Mouse (Mus musculus) neural tube, embryonic 10.5 days (tissue): ENCODE results near the gene Zgrf1.
A peak's percentile ranks its signal among the peaks of the same experiment; 100 is the strongest.

Experiments used
- DNase-seq: peaks from one replicate; pipeline ENCODE4 v3.0.0-alpha.2; 2017; ENCODE audit warnings: low spot score; ENCODE audit errors: extremely low spot score

The Zgrf1 gene

DNA sequence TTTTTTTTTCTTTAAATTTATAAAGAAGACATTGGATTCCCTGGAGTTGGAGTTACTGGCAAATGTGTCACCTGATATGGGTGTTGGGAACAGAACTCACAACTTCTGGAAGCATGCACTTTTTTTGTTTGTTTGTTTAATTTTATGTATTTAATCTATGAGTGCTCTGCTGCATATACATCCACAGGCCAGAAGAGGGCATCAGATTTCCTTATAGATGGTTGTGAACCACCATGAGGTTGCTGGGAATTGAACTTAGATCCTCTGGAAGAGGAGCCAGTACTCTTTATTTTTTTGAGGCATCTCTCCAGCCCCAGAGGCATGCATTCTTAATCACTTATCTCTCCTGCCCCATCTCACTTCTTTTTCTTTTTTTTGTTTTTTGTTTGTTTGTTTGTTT is 4.9 kb downstream of the Zgrf1 start:
- no peak for DNase-seq

DNA sequence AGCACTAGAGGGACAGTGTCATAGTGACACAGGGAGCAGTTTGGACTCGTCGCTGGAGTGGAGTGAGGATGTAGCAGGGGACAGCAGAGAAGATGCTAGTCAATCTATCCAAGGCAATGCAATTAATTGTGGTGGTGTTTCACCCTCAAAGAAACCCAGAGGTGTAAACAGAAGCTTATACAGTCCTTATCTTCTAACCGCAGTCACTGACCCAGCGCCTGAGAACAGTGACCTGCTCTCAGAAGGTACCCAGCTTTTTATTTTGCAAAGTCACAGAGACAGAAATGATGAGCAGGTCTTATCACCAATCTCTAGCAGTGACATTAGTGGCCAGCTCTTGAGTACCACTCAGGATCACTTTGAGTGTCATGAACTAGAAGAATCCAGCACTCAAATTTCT is 9.7 kb downstream of the Zgrf1 start:
- DNase-seq = no peak

DNA sequence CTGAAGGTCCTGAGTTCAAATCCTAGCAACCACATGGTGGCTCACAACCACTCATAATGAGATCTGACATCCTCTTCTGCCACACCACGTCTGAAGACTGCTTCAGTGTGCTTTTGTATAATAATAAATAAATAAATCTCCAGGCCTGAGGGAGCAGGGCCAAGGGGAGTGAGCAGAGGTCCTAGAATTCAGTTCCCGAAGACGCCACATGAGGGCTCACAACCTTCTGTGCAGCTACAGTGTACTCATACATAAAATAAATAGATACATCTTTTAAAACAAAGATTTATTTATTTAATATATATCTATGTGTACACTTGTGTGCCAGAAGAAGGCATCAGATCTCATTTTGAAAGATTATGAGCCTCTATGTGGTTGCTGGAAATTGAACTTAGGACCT is 11.8 kb downstream of the Zgrf1 start:
- DNase-seq = no peak

DNA sequence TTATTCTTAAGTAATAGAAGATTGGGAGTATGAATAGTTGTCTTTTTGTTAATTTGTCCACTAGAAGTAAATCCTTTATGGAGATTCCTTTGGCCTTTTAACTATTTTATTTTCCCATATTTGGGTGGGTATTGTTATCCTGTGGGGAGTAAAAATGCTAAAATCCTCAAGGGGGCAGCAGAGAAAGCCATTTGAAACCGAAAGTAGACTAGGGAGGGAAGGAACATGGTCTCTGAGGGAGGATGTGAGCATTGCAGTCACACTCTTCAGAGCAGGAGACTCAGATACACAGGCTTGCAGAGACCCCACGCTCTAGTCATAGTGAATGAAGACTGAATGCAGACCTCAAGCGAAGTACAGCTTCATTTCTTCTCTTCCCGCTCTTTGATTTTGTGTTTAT is 19.3 kb downstream of the Zgrf1 start:
- DNase-seq = no peak

DNA sequence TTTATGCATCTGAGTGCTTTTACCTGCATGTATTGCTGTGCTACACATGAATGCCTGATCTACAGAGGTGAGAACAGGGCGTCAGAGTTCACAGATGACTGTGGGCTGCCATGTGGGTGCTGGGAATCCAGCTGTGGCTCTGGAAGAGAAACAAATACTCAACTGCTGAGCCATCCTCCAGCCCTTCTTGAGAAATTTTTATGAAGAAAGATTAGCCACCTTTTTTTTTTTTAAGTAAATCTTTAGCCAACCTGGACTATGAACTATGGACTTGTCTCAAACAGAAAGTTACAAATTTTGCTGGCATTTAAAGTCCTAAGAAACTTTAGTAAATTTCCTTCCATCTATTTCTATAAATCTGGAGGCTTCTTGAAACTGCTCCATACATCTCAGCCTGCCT is 43.8 kb downstream of the Zgrf1 start:
- DNase-seq = no peak

DNA sequence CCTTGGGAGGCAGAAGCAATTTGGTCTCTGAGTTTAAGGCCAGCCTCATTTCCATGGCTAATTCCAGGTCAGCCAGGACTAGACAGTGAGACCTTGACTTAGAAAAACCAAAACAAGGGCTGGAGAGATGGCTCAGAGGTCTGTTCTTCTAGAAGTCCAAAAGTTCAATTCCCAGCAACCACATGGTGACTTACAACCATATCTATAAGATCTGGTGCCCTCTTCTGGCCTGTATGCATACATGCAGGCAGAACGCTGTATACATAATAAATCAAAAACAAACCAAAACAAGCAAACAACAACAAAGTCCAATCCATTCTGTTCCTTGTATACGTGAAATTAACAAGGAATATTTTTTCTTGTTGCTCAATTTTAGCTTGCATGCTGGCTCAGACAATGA is 54.8 kb downstream of the Zgrf1 start:
- no peak for DNase-seq

DNA sequence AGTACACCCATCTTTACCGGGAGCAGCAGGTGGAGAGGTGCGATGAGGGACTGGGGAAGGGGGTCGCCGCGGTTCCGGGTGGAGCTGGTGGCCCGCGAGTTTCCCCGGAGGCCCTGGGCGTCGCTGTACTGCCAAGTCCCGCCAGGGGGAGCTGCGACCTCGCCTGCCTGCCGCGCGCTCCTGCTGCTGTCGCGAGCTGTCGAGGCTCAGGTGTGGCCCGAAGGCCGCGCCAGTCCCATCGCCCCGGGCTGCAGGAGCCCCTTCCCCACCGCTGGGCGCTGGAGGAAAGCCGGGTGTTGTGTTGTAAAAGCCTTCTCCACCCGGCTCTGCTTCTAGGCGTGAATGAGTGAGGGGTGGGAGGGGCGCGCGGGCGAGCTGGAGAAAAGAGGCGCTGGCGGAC is 72.0 kb downstream of the Zgrf1 start:
- DNase-seq = peak; percentile 88

DNA sequence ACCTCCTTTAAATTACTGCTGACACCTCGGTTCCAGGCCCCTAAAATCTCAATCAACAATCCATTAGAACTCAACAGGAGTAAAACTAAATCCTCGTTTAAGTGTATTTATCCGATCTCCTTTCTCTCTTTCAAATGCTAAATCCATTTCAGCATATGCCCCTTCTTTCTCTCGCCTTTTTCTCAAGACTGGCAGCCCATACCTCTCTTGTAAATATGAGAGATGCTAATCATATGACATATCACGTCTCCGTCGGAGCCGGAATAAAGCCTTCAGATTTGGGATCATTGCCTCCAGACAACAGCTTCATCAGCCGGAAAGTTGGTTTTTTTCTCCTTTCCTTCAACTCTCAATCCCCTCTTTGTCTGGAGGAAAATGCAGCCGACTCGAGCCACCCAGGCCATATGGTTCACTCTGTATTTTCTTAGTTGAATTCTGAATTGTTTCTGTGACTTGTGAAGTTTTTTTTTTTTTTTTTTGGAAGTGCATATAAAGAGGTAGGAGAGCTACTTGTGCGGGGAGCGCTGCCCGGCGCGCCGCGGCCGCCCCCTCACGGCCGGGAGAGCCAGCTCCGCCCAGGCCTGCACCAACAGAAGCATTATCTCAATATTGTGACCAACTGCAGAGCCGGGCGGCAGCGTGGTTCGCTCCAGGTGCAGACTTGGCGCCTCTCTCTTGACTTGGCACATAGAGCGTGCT is 72.6 kb downstream of the Zgrf1 start:
- DNase-seq = peak; percentile 68

DNA sequence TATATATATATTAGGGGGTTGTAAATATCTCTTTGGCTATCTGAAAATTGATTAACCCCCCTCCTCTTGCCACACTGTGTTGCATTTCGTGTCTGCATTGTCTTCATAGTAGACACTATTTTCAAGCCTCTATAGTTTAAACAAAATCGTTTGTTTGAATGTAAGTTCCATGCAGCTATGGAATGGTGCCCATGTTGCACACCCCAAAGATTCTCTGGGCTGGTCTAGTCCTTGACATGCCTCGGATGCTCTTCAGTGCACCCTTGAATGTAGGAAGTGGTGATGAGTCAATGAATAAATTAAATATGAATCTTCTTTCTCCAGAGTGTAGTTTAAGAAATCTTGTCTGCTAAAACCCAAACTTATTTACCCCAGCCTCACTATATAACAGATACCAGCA is 73.2 kb downstream of the Zgrf1 start:
- DNase-seq = no peak

DNA sequence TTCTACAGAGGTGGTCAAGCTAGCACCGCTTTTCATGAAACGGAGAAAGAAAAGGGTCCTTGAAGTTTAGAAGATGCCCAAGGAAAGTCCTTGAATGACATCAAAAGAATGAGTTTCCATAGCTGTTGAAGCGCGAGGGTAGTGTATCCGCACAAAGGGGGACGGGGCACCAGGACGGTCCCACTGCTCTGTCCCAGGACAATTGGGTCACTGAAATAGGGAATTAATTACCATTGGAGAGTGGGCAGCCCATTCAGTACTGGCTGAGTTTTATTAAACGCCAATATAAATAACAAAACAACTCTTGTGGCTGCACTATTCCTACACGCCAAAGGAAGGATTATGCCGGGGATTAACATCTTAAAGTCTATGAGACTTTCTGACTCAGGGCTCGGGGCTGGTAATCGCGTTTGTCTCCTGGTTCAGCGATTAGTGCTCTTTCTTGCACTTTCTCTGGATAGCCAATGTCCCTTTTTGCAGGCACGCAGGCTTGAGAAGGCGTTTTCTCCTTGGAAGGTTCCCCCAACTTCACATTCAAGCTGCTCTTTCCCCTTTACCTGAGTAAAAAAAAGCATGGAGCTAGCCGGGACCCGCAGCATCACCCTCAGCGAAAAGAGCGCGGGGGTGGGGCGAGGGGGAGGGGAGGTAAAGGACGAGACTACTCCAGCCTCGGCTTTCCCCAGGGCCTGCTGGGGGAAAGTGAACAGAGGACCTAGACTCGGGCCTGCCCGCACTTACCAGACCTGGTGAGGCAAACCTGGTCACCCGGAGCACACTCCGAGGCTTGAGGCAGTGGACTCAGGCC is 74.1 kb downstream of the Zgrf1 start:
- DNase-seq = peak; percentile 72

DNA sequence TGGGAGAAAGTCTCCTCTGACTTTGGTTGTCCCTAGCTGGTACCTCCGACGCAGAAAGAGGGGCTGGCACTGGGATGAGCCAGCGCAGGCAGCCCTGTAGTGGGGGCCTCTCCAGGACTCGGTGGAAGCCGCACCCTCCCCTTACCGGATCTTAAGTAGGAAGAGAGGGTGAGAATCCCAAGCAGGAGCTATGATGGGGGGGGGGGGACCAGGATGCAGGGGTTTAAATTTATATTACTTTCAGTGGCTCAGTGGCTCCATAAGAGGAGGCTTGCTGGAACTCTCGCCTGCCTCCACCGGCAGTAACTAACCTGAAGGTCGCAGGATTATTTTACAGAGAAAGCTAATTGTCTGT is 74.6 kb downstream of the Zgrf1 start:
- no peak for DNase-seq

DNA sequence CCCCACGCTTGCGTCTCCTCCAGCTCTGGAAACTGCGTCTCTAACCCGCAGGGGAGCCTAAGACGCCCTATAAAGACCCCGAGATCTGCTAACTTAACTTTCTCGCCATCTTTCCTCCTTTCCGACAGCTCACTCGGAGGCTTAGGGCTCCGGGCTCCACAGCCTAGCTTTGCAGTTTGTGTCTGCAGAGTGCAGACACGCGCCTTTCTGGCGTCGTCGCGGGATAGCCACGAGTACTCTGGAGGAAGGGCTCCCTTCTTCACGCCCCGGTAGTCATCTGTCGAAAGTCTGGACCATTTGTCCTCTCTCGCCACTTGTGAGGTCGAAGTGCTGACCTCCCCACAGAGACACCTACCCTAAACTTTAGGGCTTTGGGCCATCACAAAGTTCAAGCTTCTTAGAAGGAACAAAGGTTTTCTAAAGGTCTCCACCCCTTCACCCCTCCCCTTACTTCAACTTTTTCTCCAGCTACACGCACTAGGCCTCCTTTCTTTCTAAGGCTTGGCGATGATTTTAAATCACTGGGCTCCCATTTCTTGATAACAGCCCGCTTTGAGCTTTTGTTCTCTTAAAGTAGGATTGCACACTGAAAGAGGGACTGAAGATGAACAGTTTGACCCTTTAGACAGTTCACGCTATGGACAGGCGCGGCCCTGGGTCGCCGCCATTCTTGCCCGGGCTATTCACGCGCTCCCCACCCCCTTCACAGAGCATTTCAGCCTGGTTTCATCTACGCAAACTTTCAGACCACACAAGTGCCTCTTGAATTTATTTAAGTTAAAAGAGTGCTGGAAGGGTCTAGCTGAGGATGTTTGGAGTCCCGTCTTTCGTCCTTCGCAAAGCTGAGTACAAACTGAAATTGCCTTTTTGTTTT is 75.3 kb downstream of the Zgrf1 start:
- peak; percentile 74 for DNase-seq

DNA sequence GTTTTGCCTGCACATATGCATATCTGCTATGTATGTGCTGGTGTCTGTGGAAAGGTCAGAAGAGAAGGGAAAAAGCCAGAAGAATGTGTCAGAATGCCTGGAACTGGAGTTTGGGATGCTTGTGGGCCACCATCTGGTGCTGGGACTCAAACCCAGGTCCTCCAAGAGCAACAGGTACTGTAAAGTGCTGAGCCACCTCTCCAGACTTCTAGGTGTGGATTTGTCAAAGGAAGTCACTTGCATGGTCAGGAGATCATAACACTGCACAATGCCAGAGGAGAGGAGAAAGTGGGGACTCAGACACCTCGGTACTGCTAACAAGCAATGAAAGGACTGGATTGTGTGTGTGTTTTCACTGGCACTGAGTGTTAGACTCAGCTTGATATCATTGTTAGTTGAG is 76.9 kb downstream of the Zgrf1 start:
- peak; percentile 48 for DNase-seq

DNA sequence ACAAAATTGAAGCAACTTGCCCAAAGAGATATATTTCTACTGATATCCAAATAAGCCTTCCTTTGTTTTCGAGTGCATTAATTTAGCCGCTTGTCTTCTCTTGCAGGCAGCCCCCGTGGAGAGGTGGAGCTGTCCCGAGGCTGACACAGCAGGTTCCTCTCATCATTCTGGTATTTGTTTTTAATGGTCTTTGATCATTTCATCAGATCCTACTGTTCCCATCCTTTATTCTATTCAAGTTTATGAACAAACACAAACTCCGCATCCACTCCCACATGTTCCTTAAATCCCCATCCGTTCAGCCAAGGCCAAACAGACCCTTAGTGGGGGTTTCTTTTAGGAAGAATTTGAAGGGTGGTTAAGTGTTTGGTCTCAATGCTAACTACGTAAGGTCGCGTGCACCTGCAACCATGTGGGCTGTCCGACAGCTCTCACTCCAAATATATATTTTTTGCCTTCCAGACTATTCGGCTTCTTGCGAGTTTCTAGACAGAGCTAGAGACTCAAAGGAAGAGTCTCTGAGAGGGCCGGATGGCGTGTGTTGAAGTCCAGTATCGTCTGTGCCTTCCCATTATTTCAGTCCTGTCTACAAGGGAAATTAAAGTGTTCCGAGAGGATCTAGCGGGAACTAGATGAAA is 77.6 kb downstream of the Zgrf1 start:
- peak; percentile 29 for DNase-seq

DNA sequence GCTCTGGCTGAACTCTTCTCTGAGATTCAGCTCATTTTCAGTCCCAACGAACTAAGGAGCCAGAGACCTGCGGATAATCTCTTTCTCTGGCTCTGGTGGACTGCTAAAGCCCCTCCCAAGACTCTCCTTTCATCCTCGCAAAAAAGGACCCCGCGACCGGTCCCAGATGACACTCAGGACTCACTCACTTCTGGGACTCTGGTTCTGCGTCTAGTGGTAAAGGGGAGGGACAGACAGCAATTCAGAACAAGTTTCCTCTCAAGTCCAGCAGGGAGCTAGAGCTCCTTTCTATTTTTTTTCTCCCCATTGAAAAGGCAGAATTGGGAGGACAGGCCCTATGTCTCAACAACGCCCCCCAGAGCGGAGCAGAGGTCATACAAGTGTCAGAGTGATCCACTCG is 78.3 kb downstream of the Zgrf1 start:
- peak; percentile 59 for DNase-seq

DNA sequence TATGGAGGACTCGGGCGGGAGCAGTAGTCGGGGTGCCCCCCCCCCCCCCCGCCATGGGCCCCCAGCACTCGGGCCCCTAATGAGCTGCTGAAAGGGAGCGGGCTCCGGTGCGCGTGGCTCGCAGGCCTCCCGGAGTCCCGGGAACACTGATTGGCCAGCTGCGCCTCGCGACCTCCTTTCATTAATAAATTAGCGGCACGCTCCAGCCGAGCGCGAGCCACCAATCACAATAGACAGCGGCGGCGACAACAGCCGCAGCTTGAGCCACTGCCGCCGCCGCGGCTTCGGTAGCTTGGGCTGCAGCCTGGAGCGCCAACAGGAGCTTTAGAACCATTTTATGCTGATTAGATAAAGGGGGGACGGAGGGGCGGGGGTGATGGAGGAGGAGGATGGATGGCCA is 79.2 kb downstream of the Zgrf1 start:
- DNase-seq = peak; percentile 87

DNA sequence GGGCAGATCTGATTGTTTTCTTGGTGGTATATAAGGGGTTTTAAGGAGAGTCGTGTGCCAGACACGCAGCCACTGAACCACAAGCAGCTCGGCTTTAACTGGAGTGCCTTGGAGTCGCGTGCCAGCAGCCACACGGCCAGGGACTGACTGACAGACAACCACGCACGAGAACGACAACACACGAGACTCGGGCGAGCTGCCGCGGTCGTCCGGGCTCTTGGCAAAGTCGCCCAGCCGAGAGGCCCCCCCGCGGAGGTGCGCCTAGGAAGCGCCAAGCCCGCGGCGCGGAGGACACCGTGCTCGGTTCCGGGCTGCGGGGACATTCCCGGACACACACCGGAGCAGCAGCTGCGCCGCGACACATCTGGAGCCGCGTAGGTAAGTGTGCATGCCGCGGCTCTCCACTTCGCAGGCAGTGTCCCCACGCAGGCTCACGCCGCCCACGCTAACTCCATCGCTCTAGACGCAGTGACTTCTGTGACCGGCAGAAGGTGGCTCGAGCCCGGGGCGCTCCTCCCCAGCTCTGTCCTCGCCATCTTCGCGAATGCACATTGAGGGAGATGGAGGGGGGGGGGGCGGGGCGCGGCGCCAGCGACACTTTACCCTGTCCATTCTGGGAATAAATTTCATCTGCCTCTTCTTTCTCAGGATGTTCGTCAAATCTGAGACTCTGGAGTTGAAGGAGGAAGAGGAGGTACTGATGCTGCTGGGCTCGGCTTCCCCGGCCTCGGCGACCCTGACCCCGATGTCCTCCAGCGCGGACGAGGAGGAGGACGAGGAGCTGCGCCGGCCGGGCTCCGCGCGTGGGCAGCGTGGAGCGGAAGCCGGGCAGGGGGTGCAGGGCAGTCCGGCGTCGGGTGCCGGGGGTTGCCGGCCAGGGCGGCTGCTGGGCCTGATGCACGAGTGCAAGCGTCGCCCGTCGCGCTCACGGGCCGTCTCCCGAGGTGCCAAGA is 80.1 kb downstream of the Zgrf1 start, which contains the start of gene Neurog2:
TSS of gene Neurog2 (plus strand) at position 56 of the 953 bp plus-strand sequence.
- DNase-seq = peak; percentile 75

DNA sequence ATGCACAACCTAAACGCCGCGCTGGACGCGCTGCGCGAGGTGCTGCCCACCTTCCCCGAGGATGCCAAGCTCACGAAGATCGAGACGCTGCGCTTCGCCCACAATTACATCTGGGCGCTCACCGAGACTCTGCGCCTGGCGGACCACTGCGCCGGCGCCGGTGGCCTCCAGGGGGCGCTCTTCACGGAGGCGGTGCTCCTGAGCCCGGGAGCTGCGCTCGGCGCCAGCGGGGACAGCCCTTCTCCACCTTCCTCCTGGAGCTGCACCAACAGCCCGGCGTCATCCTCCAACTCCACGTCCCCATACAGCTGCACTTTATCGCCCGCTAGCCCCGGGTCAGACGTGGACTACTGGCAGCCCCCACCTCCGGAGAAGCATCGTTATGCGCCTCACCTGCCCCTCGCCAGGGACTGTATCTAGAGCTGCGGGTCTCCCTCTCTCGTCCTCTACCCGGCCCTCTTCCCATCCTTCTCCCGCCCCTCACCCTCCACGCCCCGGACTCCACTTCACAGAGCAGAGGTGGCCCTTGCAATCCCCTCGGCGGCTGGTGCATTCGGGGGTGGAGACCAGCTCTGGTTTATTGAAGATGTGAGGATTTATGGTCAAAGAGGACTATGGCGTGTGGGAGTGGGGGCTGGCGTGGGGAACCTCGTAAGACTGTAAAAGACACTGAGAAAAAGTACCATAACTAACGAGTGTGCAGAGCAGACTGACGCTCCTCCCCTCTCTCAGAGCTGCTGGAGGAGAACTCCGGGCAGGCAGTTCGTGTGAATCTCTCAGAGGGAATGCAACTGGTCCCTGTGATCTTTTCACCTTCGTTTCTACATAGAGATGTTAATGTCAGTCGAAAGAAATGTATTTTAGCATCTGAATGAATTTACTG is 81.1 kb downstream of the Zgrf1 start:
- DNase-seq = peak; percentile 90

DNA sequence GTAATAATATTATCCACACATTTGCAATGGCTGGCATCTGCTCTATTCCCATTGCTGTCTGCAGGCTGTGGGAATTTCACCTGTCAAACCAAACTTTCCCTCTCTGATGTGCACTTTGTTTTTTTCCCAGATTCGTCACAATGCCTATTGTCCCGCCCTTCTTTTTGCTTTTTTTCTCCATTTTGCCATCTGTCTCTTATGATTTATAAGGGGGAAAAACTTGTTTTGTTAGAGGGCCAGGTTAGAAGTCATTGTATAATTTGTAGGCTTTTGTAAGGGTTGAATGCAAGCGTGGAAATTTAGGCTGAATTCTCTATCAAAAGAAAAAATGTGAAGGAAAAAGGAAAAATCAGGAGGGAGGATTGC is 81.7 kb downstream of the Zgrf1 start:
- no peak for DNase-seq
